Mouse (Mus musculus) liver, embryonic 11.5 days (tissue): ENCODE data around the gene Tagln2. TPM values are rescaled to one million over a fixed set of nuclear protein-coding genes. Genes with fewer than 3 reads are reported as not detected.

Experiments used
- ATAC-seq: fragments of 200-750 bp; cut with Nextera tagmentation; replicated peaks from 2 replicates; pipeline ENCODE4 v1.8.0; 2017; ENCODE audit warnings: moderate number of reproducible peaks, mild to moderate bottlenecking, moderate TSS enrichment, moderate library complexity; ENCODE audit not compliant: low FRiP score
- DNase-seq: peaks from one replicate; pipeline ENCODE4 v3.0.0-alpha.2; 2017; ENCODE audit warnings: low spot score
- H3K27ac ChIP-seq: fragments of 300-500 bp; sonication (generic); 2 replicates; pipeline ENCODE4 v1.5.1; 2014; ENCODE audit warnings: mild to moderate bottlenecking, low read depth, low read length, control low read depth
- H3K27me3 ChIP-seq: fragments of 300-500 bp; sonication (generic); replicated peaks from 2 replicates; pipeline ENCODE4 v1.6.1; 2014; ENCODE audit warnings: low read length, mixed read lengths; ENCODE audit not compliant: control insufficient read depth, insufficient read depth
- H3K36me3 ChIP-seq: fragments of 300-500 bp; sonication (generic); 2 replicates; pipeline ENCODE4 v1.6.1; 2014; ENCODE audit warnings: mild to moderate bottlenecking, low read length, moderate library complexity, mixed read lengths; ENCODE audit not compliant: control insufficient read depth, insufficient read depth
- H3K4me1 ChIP-seq: fragments of 300-500 bp; sonication (generic); replicated peaks from 2 replicates; pipeline ENCODE4 v1.6.1; 2014; ENCODE audit warnings: low read length, mixed read lengths; ENCODE audit not compliant: control insufficient read depth, insufficient read depth
- H3K4me2 ChIP-seq: fragments of 300-500 bp; sonication (generic); 2 replicates; pipeline ENCODE4 v1.6.1; 2014; ENCODE audit warnings: mild to moderate bottlenecking, control low read depth, moderate library complexity
- H3K4me3 ChIP-seq: fragments of 300-500 bp; sonication (generic); 2 replicates; pipeline ENCODE4 v1.5.1; 2014; ENCODE audit warnings: low read depth, low read length, control low read depth
- H3K9ac ChIP-seq: fragments of 300-500 bp; sonication (generic); 2 replicates; pipeline ENCODE4 v1.6.1; 2014; ENCODE audit warnings: low read depth, low read length, control low read depth
- H3K9me3 ChIP-seq: fragments of 300-500 bp; sonication (generic); 2 replicates; pipeline ENCODE4 v1.6.1; 2016; ENCODE audit warnings: low read length, inconsistent platforms, mixed read lengths; ENCODE audit not compliant: control insufficient read depth
- WGBS: fragments of 180-500 bp; shearing (Covaris S2); extraction: QIAGEN DNeasy Blood & Tissue Kit; methylation state at CpG from one replicate; pipeline ENCODE4 v1.1.7; 2014; 5-methylcytosine and 5-hydroxymethylcytosine counted together
- polyA plus RNA-seq: library from polyadenylated mRNA; unstranded; fragments of >200 nt; fragmentation: Nextera tagmentation; extraction: Ambion mirVana; gene quantifications from 2 replicates; pipeline ENCODE4 v1.2.1, GENCODE M21; 2014

The Tagln2 gene
- polyA plus RNA-seq, 1 experiment from 2014 or later, result 257 TPM

DNA sequence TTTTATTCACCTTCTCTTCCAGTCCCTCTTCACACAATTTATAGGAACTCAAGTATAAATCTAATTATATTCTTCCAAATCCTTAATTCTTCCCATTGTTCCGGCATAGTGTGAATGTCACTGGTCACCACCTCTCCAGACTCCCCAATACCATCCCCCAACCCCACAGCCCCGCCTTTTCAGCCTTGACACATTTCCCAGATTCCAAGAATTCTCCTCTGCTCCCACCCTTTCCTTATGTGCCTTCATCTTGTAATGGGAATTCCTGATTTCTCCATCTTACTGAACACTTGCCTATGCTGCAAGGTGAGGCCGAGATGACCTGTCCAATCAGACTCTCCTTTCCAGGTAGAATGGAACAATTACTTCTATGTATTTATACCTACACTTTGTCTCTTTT lies 41.8 kb upstream of the Tagln2 start:
- Histone ChIP-seq H3K9me3 (no peaks in the 10 kb centered on the region), H3K27ac (no peak overlapping the region), H3K4me1 (no peaks in the 10 kb centered on the region; the same call in 1 of the 2 replicates), H3K27me3 (no peaks in the 10 kb centered on the region), H3K9ac (no peak overlapping the region), H3K4me2 (no peak overlapping the region), H3K4me3 (no peak overlapping the region), H3K36me3 (no peaks in the 10 kb centered on the region)
- DNase-seq, result no peak
- 70% methylated on average over 3 of the region's 3 CpGs for WGBS
- ATAC-seq, result no peak

DNA sequence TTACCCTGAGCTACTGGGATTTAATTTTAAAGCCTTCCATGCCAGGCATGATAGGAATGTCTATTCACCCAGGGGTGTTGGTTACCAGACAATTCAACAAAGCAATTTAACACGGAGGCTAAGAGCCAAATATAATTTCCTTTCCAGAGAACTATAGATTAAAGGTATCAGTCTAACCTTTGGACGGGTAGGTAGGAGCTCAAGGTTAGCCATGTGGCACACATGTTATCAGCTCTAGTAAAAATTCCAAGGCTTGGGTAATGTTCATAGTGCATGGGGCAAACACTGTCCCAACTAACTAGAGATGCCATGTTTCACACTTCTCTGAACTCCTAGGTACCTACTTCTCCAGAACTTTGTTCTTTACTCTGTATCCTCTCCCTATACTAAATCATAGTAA lies 38.2 kb upstream of the Tagln2 start:
- Histone ChIP-seq H3K9ac (no peak overlapping the region), H3K4me3 (no peak overlapping the region), H3K27me3 (no peaks in the 10 kb centered on the region), H3K27ac (no peak overlapping the region), H3K4me2 (no peak overlapping the region), H3K4me1 (peaks cover 7% of the 10 kb centered on the region; the same call in 1 of the 2 replicates), H3K9me3 (no peaks in the 10 kb centered on the region), H3K36me3 (no peaks in the 10 kb centered on the region)
- WGBS, result 59% methylated on average over 2 of the region's 2 CpGs
- no peak for DNase-seq
- no peak for ATAC-seq

GRCm38 (mm10) chr1:172462534-172462933 lies 37.3 kb upstream of the Tagln2 start:
- WGBS, result 65% methylated on average over 3 of the region's 3 CpGs
- Histone ChIP-seq H3K9ac (no peak overlapping the region), H3K27me3 (no peaks in the 10 kb centered on the region), H3K4me1 (peaks cover 7% of the 10 kb centered on the region; the same call in 1 of the 2 replicates), H3K4me2 (no peak overlapping the region), H3K4me3 (no peak overlapping the region), H3K27ac (no peak overlapping the region), H3K36me3 (no peaks in the 10 kb centered on the region), H3K9me3 (no peaks in the 10 kb centered on the region)
- ATAC-seq (no peak), DNase-seq (no peak)

- Histone ChIP-seq H3K27ac (no peak overlapping the region), H3K4me2 (no peak overlapping the region), H3K27me3 (no peaks in the 10 kb centered on the region), H3K9me3 (no peaks in the 10 kb centered on the region), H3K4me3 (no peak overlapping the region), H3K4me1 (peaks cover 7% of the 10 kb centered on the region; the same call in 1 of the 2 replicates), H3K9ac (no peak overlapping the region), H3K36me3 (no peaks in the 10 kb centered on the region)
- ATAC-seq (no peak), DNase-seq (no peak)
- WGBS, result 51% methylated on average over 16 of the region's 16 CpGs
These were observed 36.2 kb upstream of the Tagln2 start for GRCm38 (mm10) chr1:172463387-172464333.

- ATAC-seq (no peak), DNase-seq (no peak)
- WGBS, result 83% methylated on average over 11 of the region's 11 CpGs
These were observed 31.5 kb upstream of the Tagln2 start for GRCm38 (mm10) chr1:172468301-172468877.

DNA sequence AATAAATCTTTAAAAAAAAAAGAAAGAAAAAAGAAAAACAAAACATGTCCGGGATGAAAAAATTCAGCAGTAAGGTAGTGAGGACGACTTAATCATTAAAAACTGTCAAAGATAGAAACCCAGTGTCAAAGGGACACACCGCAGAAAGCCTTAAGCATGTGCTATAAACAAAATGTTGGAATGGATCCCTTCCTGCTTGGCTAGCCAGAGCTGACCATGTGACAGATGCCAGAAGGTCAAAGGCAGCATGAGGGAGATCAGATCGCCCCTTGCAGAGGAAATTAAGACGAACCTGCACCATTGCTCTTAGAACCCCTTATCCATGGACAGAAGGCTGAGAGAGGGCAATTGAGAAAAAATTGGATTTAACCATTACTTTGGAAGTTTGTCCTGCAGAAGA lies 30.5 kb upstream of the Tagln2 start:
- DNase-seq (no peak), ATAC-seq (no peak)
- Histone ChIP-seq H3K4me3 (no peak overlapping the region), H3K36me3 (no peaks in the 10 kb centered on the region), H3K4me2 (no peak overlapping the region), H3K27me3 (no peaks in the 10 kb centered on the region), H3K27ac (no peak overlapping the region), H3K9me3 (no peaks in the 10 kb centered on the region), H3K9ac (no peak overlapping the region), H3K4me1 (peaks cover 5% of the 10 kb centered on the region; the same call in 1 of the 2 replicates)
- WGBS, result 58% methylated on average over 5 of the region's 5 CpGs

More at GRCm38 (mm10) chr1:172468301-172468877, 31.5 kb upstream of the Tagln2 start:
- Histone ChIP-seq H3K9ac (no peak overlapping the region), H3K27ac (no peak overlapping the region), H3K4me1 (peaks cover 12% of the 10 kb centered on the region; the same call in 1 of the 2 replicates), H3K4me2 (no peak overlapping the region), H3K27me3 (no peaks in the 10 kb centered on the region), H3K4me3 (no peak overlapping the region), H3K36me3 (no peaks in the 10 kb centered on the region), H3K9me3 (no peaks in the 10 kb centered on the region)

- Histone ChIP-seq H3K27ac (no peak overlapping the region), H3K4me1 (peaks cover 7% of the 10 kb centered on the region; the same call in 1 of the 2 replicates), H3K9ac (no peak overlapping the region), H3K27me3 (no peaks in the 10 kb centered on the region), H3K9me3 (no peaks in the 10 kb centered on the region), H3K4me3 (no peak overlapping the region), H3K4me2 (no peak overlapping the region), H3K36me3 (no peaks in the 10 kb centered on the region)
- DNase-seq, result no peak
- no peak for ATAC-seq
- 30% methylated on average over 8 of the region's 8 CpGs for WGBS
These were observed 29.9 kb upstream of the Tagln2 start for GRCm38 (mm10) chr1:172469810-172470448.

GRCm38 (mm10) chr1:172472909-172473308 lies 26.9 kb upstream of the Tagln2 start:
- Histone ChIP-seq H3K4me1 (peaks cover 9% of the 10 kb centered on the region; the same call in 1 of the 2 replicates), H3K27me3 (0 out of 2 replicates have a peak, but pooled peaks cover 2% of the 10 kb centered on the region), H3K36me3 (no peaks in the 10 kb centered on the region), H3K4me3 (no peak overlapping the region), H3K27ac (no peak overlapping the region), H3K9ac (no peak overlapping the region), H3K4me2 (no peak overlapping the region), H3K9me3 (no peaks in the 10 kb centered on the region)
- DNase-seq (no peak), ATAC-seq (no peak)
